Mouse (Mus musculus) heart, postnatal 0 days (tissue): Measurements from ENCODE around the gene Hepacam. TPM values are rescaled to one million over a fixed set of nuclear protein-coding genes. Genes with fewer than 3 reads are reported as not detected.

ENCODE experiments used
- ATAC-seq: fragments of 200-750 bp; cut with Nextera tagmentation; 2 replicates; pipeline ENCODE4 v1.8.0; 2017; ENCODE audit warnings: low read depth, moderate number of reproducible peaks, moderate library complexity; ENCODE audit not compliant: insufficient read depth
- DNase-seq: peaks from one replicate; pipeline ENCODE4 v3.0.0-alpha.2; 2016; ENCODE audit warnings: low spot score
- H3K27ac ChIP-seq: fragments of 300-500 bp; sonication (generic); 2 replicates; pipeline ENCODE4 v1.5.1; 2014; ENCODE audit warnings: low read depth, mild to moderate bottlenecking
- H3K27me3 ChIP-seq: fragments of 300-500 bp; sonication (generic); 2 replicates; pipeline ENCODE4 v1.6.1; 2014; ENCODE audit warnings: low read length, mixed read lengths; ENCODE audit not compliant: control insufficient read depth, insufficient read depth
- H3K36me3 ChIP-seq: fragments of 300-500 bp; sonication (generic); replicated peaks from 2 replicates; pipeline ENCODE4 v1.6.1; 2014; ENCODE audit warnings: low read length, mixed read lengths; ENCODE audit not compliant: control insufficient read depth, insufficient read depth
- H3K4me1 ChIP-seq: fragments of 300-500 bp; sonication (generic); 2 replicates; pipeline ENCODE4 v1.6.1; 2014; ENCODE audit warnings: antibody characterized with exemption; ENCODE audit not compliant: control insufficient read depth, insufficient read depth
- H3K4me2 ChIP-seq: fragments of 300-500 bp; sonication (generic); 2 replicates; pipeline ENCODE4 v1.6.1; 2014; ENCODE audit warnings: low read depth, mild to moderate bottlenecking, low read length, moderate library complexity
- H3K4me3 ChIP-seq: fragments of 300-500 bp; sonication (generic); 2 replicates; pipeline ENCODE4 v1.5.1; 2014; ENCODE audit warnings: low read depth, low read length
- H3K9ac ChIP-seq: fragments of 300-500 bp; sonication (generic); replicated peaks from 2 replicates; pipeline ENCODE4 v1.6.1; 2014; ENCODE audit warnings: low read depth, low read length, mixed read lengths
- H3K9me3 ChIP-seq: fragments of 300-500 bp; sonication (generic); replicated peaks from 2 replicates; pipeline ENCODE4 v1.6.1; 2016; ENCODE audit warnings: low read length; ENCODE audit not compliant: control insufficient read depth
- CTCF ChIP-seq: IDR thresholded peaks from 2 replicates; pipeline ENCODE4 v1.5.1; 2016; ENCODE audit warnings: antibody characterized with exemption, control low read depth, low read depth
- EP300 ChIP-seq: IDR thresholded peaks from 2 replicates; pipeline ENCODE4 v1.6.1; 2016; ENCODE audit warnings: antibody characterized with exemption, low read depth
- WGBS: fragments of 180-500 bp; shearing (Covaris S2); extraction: QIAGEN DNeasy Blood & Tissue Kit; methylation state at CpG from one replicate; pipeline ENCODE4 v1.1.7; 2014; 5-methylcytosine and 5-hydroxymethylcytosine counted together
- polyA plus RNA-seq: library from polyadenylated mRNA; unstranded; fragments of >200 nt; fragmentation: Nextera tagmentation; extraction: Ambion mirVana; gene quantifications from 2 replicates; pipeline ENCODE4 v1.2.1, GENCODE M21; 2015
- total RNA-seq: library from RNA; depleted of rRNA; stranded (reverse); fragments of >200 nt; gene quantifications from 2 replicates; pipeline ENCODE4 v1.2.3, GENCODE M21; 2014; ENCODE audit warnings: low replicate concordance; rRNA removed

The Hepacam gene
- total RNA-seq (0.04 TPM in 1 of 2 replicates, not detected in the other), polyA plus RNA-seq (0.03 and 0.10 TPM in 2 replicates)

DNA sequence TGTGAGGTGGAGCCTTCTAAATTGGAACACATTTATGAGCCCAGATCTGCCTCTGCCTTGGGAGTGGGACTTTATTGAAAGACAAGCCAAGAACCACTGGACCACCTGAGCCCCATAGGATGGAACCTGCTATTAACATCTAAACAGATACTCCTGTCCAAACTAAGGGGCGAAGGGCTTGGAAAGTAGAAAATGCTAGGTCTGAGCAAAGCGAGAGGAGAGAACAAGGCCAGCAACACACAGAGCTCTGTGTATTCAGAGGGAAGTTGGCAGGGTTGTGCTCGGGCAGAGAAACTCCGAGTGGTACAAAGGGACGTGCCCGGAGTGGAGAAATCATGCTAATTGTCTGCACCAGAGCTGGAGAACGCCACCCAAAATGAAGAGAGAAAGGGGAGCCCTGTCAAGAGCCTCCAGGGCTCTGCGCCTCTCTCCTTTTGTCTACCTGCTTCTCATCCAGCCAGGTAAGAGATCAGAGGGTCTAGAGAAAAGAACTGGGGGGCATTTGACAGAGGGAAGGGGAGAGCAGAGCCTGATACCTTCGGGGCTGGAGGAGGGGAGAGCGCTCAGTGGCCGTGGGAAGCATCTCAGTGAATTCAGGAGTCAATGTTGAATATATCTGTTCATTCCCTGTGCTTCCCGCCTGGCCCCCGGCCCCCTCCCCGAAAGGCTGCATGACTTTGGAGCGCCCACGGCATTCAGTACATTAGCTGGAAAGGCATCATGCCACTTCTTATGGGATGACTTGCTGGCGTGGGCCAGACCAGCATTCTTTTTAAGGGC, at the start of gene Hepacam:
Hepacam (plus strand) TSS at position 51 of the 780 bp plus-strand sequence.
- H3K4me2 ChIP-seq = no peak within 1 kb of the TSS
- H3K9me3 ChIP-seq = no peaks in the 10 kb centered on the region
- no peak within 1 kb of the TSS for H3K9ac ChIP-seq
- 86% methylated on average over 17 of the region's 17 CpGs for WGBS
- H3K4me1 ChIP-seq = no peaks in the 10 kb centered on the region
- no peak within 1 kb of the TSS for H3K4me3 ChIP-seq
- ATAC-seq (no peak), DNase-seq (no peak)
- TF ChIP-seq CTCF (no peak), EP300 (no peak)
- no peak within 1 kb of the TSS; the same call in 1 of the 2 replicates for H3K27ac ChIP-seq
- no peaks in the 10 kb centered on the region for H3K27me3 ChIP-seq
- H3K36me3 ChIP-seq = no peaks in the 10 kb centered on the region

DNA sequence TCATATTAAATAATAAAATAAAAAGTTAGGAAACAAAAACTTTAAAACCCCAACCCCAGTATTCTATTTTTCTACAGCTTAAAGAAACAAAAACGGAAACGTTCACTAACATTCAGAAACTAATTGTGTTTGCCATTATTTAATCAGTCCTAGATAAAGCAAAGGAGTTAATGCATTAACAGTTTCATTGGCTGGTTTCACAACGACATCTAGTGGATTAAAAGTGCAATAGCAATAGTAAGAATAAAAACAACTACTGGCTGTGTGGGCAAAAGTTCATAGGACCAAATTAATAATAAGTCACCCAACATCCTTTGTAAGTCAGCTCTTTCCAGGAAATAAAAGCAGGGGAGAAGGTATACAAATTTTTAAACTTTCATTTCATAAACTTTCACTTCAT, 37.7 kb upstream of the Hepacam start:
- no peak for ATAC-seq
- Histone ChIP-seq H3K9me3 (no peaks in the 10 kb centered on the region), H3K36me3 (no peaks in the 10 kb centered on the region), H3K4me2 (no peak overlapping the region), H3K4me3 (no peak overlapping the region), H3K9ac (no peak overlapping the region), H3K27me3 (no peaks in the 10 kb centered on the region), H3K27ac (no peak overlapping the region), H3K4me1 (no peaks in the 10 kb centered on the region)
- 37% methylated on average over 3 of the region's 3 CpGs for WGBS
- DNase-seq = peak; percentile 15
- TF ChIP-seq EP300 = no peak
- peak; percentile 69 for TF ChIP-seq CTCF

DNA sequence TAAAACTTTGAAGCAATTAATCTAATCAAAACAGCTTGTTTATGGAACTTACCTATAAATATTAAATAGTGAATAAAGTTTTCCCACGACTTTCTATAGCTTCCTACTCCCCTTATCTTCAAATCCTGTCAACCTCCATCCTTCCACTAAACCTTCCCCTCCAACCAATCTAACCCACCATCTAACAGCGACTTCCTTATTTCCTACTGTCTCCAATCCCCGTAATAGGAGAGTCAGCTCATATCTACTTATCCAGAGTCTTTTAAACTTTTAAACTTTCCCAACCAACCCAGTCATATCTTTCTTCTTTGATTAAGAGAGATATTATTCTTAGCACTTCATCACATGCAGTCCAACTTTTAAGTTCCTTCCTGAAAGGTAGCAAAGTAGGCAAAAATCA, 21.7 kb upstream of the Hepacam start:
- Histone ChIP-seq H3K4me1 (peaks cover 12% of the 10 kb centered on the region), H3K4me3 (no peak overlapping the region), H3K27me3 (no peaks in the 10 kb centered on the region), H3K9me3 (no peaks in the 10 kb centered on the region), H3K27ac (no peak overlapping the region), H3K9ac (no peak overlapping the region), H3K4me2 (no peak overlapping the region), H3K36me3 (0 out of 2 replicates have a peak, but pooled peaks cover 8% of the 10 kb centered on the region)
- WGBS = 69% methylated on average over 3 of the region's 3 CpGs
- no peak for DNase-seq
- no peak for ATAC-seq
- TF ChIP-seq EP300 = no peak
- TF ChIP-seq CTCF = no peak

DNA sequence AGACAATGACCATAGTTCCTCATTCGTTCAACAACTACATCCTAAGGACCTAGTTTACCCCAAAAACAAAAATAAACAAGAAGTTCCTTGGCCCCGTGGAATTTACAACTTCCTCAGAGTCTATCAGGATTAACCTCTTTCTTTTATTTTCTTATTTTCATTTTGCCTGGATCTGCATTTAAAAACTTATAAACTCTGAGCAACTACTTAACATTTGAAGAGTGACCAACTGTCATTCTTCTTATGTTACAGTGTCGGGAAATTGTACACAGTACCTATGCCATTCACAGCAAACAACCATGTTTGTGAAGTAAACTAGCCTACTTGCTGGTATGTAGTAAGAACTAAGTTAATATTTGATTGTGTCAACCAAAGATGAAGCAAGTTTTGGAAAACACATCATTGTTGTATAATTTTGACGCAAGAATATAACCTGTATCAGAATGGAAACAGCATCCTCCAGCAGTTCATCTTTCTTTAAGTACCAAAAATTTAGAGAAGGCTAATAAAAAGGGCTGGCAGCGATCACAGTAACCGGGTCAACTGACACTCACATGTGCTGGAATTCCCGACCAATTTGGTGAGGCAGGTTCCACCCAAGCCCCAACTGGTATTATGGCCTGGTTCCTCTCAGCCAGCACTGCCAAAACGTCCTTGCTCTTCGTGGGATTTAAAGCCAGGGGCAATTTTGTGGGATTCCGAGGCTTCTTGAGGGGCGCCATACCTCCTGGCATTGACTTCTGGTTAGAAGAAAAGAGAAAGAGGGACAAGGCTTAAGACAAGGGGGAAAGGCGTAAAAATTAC, 19.8 kb upstream of the Hepacam start:
- Histone ChIP-seq H3K36me3 (0 out of 2 replicates have a peak, but pooled peaks cover 3% of the 10 kb centered on the region), H3K4me1 (peaks cover 12% of the 10 kb centered on the region), H3K9me3 (no peaks in the 10 kb centered on the region), H3K27ac (peak overlapping the region; percentile 89), H3K4me3 (peak overlapping the region; percentile 92), H3K27me3 (no peaks in the 10 kb centered on the region), H3K9ac (peak overlapping the region; percentile 90), H3K4me2 (peak overlapping the region; percentile 97)
- TF ChIP-seq CTCF = no peak
- TF ChIP-seq EP300 = no peak
- no peak for DNase-seq
- 23% methylated on average over 12 of the region's 12 CpGs for WGBS
- 0 out of 2 replicates have a peak, but pooled peaks have one; percentile 9 for ATAC-seq

DNA sequence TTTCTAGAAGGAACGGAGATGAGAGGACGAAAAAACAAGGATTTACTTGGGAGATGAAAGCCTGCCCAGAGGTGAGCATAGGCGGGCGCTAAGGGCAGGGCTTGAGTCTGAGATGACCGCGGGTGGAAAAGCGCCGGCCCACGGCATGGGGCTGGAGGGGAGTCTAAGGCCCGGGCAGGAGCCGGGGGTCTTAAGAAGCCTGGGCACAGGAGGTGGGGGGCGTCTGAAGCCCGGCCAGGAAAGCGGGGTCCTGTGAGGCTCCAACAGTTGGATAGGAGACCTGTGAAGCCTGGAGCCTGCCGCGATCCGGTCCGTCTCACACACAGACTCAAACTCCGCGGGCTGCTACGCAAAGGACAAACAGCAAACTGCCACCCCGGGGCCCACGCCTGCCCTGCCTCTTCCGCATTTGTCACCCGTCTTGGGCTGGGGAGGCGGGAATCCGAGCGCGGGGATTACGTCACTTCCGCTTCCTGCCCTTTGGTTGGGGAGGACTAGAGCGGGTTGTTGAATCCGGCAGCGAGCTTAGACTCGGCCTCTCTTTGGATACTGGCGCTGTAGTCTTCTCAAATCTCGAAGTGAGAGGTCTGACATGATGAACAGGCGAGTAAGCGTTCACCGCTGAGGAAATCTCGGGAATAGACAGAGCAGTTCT, 19.0 kb upstream of the Hepacam start, which contains the start of gene Ccdc15:
Ccdc15 (minus strand) TSS at position 445 of the 655 bp plus-strand sequence.
- Histone ChIP-seq H3K36me3 (0 out of 2 replicates have a peak, but pooled peaks cover 3% of the 10 kb centered on the region), H3K4me2 (peak within 1 kb of the TSS; percentile 97), H3K4me1 (peaks cover 12% of the 10 kb centered on the region), H3K9me3 (no peaks in the 10 kb centered on the region), H3K4me3 (peak within 1 kb of the TSS; percentile 92), H3K9ac (peak within 1 kb of the TSS; percentile 90), H3K27ac (peak within 1 kb of the TSS; percentile 89), H3K27me3 (no peaks in the 10 kb centered on the region)
- ATAC-seq (peak; percentile 99), DNase-seq (peak; percentile 97)
- TF ChIP-seq CTCF = no peak
- no peak for TF ChIP-seq EP300
- under 1% methylated on average over 41 of the region's 41 CpGs for WGBS
